Mouse (Mus musculus) brain, embryonic 14.5 days (tissue): ENCODE results near the gene Taok3. TPM values are rescaled to one million over a fixed set of nuclear protein-coding genes. Genes with fewer than 3 reads are reported as not detected.

Experiments used
- DNase-seq: peaks from one replicate; pipeline ENCODE4 v3.0.0-alpha.2; 2011; ENCODE audit warnings: low read depth
- CTCF ChIP-seq: fragments of 200-500 bp; IDR thresholded peaks from 2 replicates; pipeline ENCODE4 v1.5.1; 2012; ENCODE audit warnings: inconsistent platforms, mild to moderate bottlenecking, moderate library complexity, borderline replicate concordance; ENCODE audit not compliant: insufficient read depth, insufficient read length; ENCODE audit errors: extremely low read depth
- POLR2A ChIP-seq: fragments of 200-500 bp; IDR thresholded peaks from 2 replicates; pipeline ENCODE4 v1.6.1; 2012; ENCODE audit warnings: mild to moderate bottlenecking, inconsistent platforms, borderline replicate concordance; ENCODE audit not compliant: poor library complexity, insufficient read depth, insufficient read length, severe bottlenecking; ENCODE audit errors: extremely low read depth
- polyA plus RNA-seq: library from polyadenylated mRNA; depleted of rRNA; stranded (reverse); fragments of >200 nt; gene quantifications from 2 replicates; pipeline ENCODE4 v1.2.3, GENCODE M21; 2012

Taok3 gene
- polyA plus RNA-seq, 1 experiment, result 41.3 TPM

GRCm38 (mm10) chr5:117149054-117149942 lies 29.4 kb downstream of the Taok3 start:
- TF ChIP-seq POLR2A (no peak), CTCF (no peak)

GRCm38 (mm10) chr5:117150068-117150467 lies 30.1 kb downstream of the Taok3 start:
- no peak for DNase-seq
- TF ChIP-seq CTCF (no peak), POLR2A (no peak)

More at GRCm38 (mm10) chr5:117149054-117149942, 29.4 kb downstream of the Taok3 start:
- no peak for DNase-seq

- TF ChIP-seq POLR2A (no peak), CTCF (no peak)
- DNase-seq, result no peak
Measured at GRCm38 (mm10) chr5:117152944-117153343, 33.0 kb downstream of the Taok3 start.

- no peak for TF ChIP-seq POLR2A
- TF ChIP-seq CTCF, result no peak
- DNase-seq, result peak; percentile 69
Measured at GRCm38 (mm10) chr5:117153527-117154091, 33.7 kb downstream of the Taok3 start.

GRCm38 (mm10) chr5:117158335-117159018 lies 38.5 kb downstream of the Taok3 start:
- DNase-seq, result no peak
- TF ChIP-seq POLR2A, result no peak
- no peak for TF ChIP-seq CTCF

- DNase-seq, result no peak
- TF ChIP-seq CTCF, result no peak
- TF ChIP-seq POLR2A, result no peak
Measured at GRCm38 (mm10) chr5:117159326-117159725, 39.4 kb downstream of the Taok3 start.

GRCm38 (mm10) chr5:117159805-117160291 lies 39.9 kb downstream of the Taok3 start:
- DNase-seq, result no peak
- TF ChIP-seq CTCF, result no peak
- TF ChIP-seq POLR2A, result no peak

GRCm38 (mm10) chr5:117160499-117160898 lies 40.6 kb downstream of the Taok3 start:
- DNase-seq, result no peak
- TF ChIP-seq CTCF, result no peak
- TF ChIP-seq POLR2A, result no peak

GRCm38 (mm10) chr5:117163790-117164189 lies 43.9 kb downstream of the Taok3 start:
- DNase-seq, result no peak
- TF ChIP-seq POLR2A, result no peak
- no peak for TF ChIP-seq CTCF

- DNase-seq, result no peak
Measured at GRCm38 (mm10) chr5:117164516-117164915, 44.6 kb downstream of the Taok3 start.

GRCm38 (mm10) chr5:117164923-117165322 lies 45.0 kb downstream of the Taok3 start:
- DNase-seq, result no peak
- TF ChIP-seq POLR2A, result no peak
- no peak for TF ChIP-seq CTCF

More at GRCm38 (mm10) chr5:117164516-117164915, 44.6 kb downstream of the Taok3 start:
- TF ChIP-seq POLR2A (no peak), CTCF (no peak)

GRCm38 (mm10) chr5:117165946-117166345 lies 46.0 kb downstream of the Taok3 start:
- TF ChIP-seq POLR2A (no peak), CTCF (no peak)
- no peak for DNase-seq
